Mouse (Mus musculus): ENCODE data around the gene Ccr8.
A peak's percentile ranks its signal among the peaks of the same experiment; 100 is the strongest.

The Ccr8 gene

DNA sequence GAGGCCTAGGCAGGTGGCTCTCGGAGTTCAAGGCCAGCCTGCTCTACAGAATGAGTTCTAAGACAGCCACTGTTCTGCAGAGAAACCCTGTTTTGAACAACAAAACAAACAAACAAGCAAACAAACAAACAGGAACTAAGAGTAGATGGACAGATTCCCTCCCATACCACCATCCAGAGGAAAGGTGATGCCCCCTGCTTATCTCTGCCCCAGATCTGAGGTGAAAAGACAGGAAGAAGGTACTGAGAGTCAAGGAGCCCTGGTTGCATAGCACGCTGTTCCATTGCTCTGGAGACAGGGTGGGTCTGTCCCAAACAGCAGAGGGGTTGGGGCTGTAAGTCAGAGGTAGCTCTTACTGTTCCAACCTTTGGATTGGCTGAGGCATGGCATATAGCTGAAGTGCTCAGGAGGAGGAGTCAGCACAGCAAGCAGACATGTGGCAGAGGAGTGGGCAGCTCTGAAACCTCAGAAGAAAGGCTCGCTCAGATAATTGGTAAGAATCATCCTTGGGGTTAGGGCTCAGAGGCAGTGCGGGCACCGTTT lies at the start of gene Ccr8:
TSS of gene Ccr8 (plus strand) at position 419 of the 543 bp plus-strand sequence.
- DNase-seq (ENCODE audit: low spot score in 2 of 2): no peak

DNA sequence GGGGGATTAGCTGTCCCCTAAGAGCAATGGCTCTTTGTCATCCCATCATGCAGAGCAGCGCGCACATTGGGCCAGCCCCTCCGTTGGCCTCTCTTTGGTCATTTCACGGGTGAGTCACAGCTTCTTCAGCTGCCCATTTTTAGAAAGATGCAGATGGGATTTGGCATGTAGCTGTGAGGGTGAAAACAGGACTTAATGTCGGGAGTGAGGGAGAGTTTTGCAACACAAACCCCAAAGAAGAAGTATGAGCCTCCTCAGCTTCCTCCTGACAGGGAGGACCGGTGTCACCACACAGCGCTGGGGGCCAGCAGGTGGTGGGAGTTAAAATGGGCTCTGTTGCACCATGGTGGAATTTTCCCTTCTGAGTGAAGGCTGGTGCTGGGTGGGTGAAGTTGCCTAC lies 48.8 kb upstream of the Ccr8 start:
- no peak for DNase-seq (ENCODE audit: low spot score in 2 of 2)

DNA sequence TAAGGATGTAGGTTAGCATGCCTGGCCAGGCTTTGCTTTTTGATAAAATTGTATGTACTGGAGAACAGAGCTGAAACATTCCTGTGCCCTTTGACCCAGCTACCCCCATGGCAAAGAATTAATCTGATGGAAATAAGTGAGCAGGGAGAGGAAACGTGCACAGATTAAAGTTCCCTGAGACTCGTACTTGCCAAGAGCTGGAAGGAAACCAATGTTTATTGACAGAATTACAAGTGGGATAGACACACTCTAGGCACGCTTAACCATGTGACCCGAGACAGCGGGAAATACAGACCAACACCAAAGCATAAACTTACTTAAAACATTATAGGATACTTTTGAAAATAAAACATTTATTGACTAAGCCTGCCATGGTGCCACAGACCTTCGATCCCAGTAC lies 43.4 kb upstream of the Ccr8 start:
- DNase-seq (ENCODE audit: low spot score in 2 of 2): no peak

DNA sequence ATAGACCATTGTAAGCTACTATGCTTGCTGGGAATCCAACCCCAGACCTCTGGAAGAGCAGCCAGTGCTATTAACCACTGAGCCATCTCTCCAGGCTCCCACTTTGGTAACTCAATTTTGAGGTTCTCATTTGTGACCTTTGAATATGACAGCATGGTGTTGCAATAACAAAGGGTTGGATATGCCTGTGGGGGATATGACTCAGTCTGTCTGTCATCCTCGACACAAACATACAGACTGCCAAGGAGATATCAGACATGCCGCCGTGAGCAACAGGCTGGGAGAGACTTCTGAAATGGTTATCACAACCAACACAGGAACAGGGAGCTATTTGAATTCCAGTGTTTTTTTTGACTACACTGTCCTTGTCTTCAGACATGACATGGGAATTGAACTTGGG lies 42.5 kb upstream of the Ccr8 start:
- no peak for DNase-seq (ENCODE audit: low spot score in 2 of 2)

DNA sequence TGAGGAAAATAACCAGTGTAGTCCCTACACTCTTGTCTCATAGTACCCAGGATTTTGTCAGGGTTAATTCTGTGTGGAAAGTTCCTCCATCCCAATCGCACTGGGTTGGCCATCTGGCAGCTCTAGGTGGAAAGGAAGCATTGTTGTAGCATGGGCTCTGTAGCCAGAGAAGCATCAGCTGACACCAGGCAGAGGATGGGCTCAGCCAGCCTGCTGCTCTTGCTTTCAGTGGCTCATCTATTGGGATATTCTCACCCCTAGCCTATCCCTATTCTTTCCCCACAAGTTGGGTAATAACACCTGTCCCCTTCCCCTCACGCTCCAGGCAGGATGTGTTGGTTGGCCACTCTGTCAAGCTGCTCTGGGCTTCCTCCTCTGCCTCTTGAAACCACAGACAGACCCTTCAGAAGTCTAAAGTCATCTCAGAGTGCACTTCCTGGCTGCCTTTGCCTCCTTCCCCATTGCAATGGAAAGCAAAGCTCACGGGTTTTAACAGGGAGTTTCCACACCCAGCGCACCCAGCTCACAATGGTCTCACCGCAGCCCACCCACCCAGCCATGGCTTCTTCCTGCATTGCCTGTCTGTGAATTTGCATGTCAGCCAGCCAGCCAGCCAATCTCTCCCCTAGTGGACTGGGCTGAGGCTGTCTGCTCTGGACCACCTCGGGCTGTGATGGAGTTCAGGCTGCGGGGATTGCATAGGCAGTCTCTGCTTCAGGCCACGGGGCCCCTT lies 37.2 kb upstream of the Ccr8 start:
- DNase-seq (ENCODE audit: low spot score in 2 of 2): peak in 1 of 2 experiments; percentile 31

DNA sequence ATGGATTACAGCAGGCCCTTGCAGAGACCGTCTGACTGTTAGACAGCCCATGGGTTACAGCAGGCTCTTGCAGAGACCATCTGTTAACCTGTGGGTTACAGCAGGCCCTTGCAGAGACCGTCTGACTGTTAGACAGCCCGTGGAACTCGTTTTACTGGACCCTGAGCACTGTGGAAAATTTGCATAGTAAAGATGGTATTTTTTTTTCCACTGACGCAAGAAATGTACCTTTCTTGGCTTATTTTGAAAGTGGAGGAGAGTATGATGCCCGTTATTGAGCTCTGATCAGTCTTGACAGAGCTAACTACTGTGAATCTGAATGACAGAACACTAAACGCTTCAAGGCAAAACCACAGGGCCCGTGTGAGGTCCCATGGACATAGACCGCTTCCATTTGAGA lies 35.7 kb upstream of the Ccr8 start:
- DNase-seq (ENCODE audit: low spot score in 2 of 2): no peak

DNA sequence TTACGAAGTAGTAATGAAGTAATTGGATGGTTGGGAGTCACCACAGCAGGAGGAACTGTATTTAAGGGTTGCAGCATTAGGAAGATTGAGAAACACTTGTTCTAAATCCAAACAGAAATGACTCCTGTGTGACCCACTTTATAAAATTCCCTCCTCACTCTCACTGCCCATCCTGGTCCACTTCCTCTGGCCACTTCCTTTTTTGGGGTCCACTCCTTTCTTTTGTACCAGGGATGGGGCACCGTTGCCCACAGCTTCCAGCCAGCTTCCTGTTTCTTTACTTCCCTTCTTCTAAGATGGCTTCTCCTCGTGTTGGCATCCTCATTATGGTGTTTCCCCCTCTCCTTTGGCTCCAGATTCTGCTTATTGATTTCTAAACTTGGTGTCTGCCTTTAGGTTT lies 33.2 kb upstream of the Ccr8 start:
- no peak for DNase-seq (ENCODE audit: low spot score in 2 of 2)

DNA sequence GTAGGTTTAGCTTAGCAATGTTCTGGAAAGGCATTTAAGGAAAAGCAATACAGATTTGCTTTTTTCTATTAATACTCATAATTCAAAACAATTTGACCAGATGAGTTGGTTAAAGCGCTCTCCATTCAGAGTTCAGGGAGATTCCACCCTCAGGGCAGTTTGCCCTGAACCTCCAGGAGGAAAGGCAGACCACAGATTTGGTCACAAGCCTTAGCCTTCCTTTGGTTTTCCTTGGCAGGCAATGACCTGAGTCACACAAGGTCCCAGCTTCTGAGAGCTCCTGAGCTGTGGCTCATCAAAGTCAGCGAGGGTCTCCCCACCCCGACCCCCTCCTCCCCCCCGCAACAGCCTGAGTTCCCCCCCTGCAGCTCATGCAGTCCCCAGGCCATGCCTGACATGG lies 27.6 kb upstream of the Ccr8 start:
- DNase-seq (ENCODE audit: low spot score in 2 of 2): no peak

GRCm38 (mm10) chr9:120067609-120068008 lies 24.3 kb upstream of the Ccr8 start:
- DNase-seq (ENCODE audit: low spot score in 2 of 2): no peak

GRCm38 (mm10) chr9:120068047-120068446 lies 23.9 kb upstream of the Ccr8 start:
- DNase-seq (ENCODE audit: low spot score in 2 of 2): no peak

DNA sequence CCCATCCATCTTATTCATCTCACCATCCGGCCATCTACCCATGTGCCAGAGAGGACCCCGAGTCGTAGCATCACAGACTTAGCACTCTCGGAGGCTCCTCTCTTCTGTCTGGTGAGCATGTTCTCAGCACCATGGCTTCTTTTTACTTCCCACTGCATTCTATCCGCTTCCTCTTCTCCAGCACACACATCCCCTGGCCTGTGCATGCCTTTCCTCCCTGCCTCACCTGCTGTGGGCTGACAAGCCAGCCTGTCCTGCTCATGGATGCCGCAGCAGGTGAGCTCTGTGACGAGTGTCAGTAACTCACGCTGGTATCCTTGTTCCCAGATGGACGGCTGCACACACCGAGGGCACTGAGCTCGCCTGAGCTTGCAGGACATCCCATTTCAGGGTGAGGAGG lies 22.1 kb upstream of the Ccr8 start, which contains the start of gene Cx3cr1:
TSS of gene Cx3cr1 (minus strand) at position 101 of the 400 bp plus-strand sequence.
- no peak for DNase-seq (ENCODE audit: low spot score in 2 of 2)

- no peak for DNase-seq (ENCODE audit: low spot score in 2 of 2)
Observed at GRCm38 (mm10) chr9:120071251-120071650, 20.7 kb upstream of the Ccr8 start.

DNA sequence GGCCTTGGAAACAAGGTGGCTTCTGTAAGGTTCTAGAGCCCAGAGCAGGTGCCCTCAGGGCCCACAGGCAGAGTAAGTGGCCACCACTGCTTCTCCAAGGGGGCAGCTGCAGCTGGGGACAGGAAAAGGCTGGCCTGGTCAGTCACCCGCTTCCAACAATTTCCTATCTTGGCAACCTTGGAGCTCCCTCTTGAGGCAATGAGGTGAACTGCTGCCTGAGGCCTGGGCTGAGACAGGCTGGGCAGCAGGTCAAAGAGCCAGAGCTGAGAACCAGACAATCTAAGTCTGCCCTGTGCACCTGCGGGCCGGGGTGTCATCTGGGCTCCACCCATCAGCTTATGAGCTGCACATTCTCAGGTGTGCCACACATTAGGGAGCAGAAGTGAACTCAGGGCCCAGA lies 18.7 kb upstream of the Ccr8 start:
- peak; percentile 64 to 76 for DNase-seq (ENCODE audit: low spot score in 2 of 2)

- DNase-seq (ENCODE audit: low spot score in 2 of 2): no peak
Observed at GRCm38 (mm10) chr9:120074516-120074915, 17.4 kb upstream of the Ccr8 start.

GRCm38 (mm10) chr9:120078241-120078640 lies 13.7 kb upstream of the Ccr8 start:
- DNase-seq (ENCODE audit: low spot score in 2 of 2): no peak

DNA sequence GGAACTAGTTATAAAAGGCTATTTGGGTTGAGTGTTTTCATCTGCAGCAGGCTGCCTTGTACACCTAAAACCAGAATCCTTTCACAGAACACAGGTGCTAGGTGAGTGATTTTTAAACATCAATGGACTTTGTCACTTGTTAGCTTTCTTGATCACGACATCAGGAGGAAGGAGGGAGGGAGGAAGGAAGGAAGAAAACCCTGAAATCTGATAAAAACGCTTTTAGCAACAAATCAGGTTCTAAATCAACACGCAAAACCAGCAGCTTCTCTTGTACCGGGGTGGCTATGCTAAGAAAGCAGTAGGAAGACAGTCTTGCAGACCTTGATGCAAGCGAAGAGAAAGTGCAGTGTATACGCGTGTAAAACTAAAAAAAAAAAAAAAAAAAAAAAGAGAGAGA lies 12.0 kb upstream of the Ccr8 start:
- no peak for DNase-seq (ENCODE audit: low spot score in 2 of 2)

GRCm38 (mm10) chr9:120080546-120081108 lies 11.3 kb upstream of the Ccr8 start:
- DNase-seq (ENCODE audit: low spot score in 2 of 2): no peak

DNA sequence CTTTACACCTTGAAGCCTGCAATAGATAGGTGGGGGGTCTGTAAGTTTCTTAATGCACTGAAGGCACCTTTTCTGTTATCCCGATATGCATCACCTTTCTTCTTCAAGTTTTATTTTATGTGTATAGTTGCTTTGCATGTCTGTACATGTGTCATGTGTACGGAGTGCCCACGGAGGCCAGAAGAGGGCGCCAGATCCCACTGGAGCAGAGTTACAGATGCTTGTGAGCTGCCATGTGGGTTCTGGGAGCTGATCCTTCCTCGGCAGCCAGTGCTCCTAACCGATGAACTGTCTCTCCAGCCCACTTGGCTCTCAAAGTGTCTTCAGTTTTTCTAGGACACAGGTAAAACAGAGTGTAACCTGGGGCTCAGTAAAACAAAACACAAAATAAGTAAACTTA lies 10.7 kb upstream of the Ccr8 start:
- peak in 1 of 2 experiments; percentile 38 for DNase-seq (ENCODE audit: low spot score in 2 of 2)

DNA sequence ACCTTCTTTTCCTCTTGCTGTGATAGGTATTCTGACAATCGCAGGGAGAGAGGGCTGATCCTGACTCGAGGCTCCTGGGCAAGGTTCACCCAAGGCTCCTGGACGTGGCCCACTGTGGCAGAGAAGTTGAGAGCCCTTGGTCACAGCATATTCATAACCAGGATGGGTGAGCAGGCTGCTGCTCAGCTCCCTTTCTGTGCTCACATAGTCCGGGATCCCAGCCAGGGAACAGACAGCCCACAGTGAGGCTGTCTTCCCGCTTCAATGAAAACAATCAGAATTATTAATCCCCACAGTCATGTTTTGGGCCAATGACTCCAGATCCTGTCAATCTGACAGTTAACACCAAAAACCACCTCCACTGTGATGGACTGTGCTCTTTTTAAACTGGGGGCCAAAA lies 9.9 kb upstream of the Ccr8 start:
- DNase-seq (ENCODE audit: low spot score in 2 of 2): no peak

GRCm38 (mm10) chr9:120082691-120083090 lies 9.2 kb upstream of the Ccr8 start:
- DNase-seq (ENCODE audit: low spot score in 2 of 2): no peak

DNA sequence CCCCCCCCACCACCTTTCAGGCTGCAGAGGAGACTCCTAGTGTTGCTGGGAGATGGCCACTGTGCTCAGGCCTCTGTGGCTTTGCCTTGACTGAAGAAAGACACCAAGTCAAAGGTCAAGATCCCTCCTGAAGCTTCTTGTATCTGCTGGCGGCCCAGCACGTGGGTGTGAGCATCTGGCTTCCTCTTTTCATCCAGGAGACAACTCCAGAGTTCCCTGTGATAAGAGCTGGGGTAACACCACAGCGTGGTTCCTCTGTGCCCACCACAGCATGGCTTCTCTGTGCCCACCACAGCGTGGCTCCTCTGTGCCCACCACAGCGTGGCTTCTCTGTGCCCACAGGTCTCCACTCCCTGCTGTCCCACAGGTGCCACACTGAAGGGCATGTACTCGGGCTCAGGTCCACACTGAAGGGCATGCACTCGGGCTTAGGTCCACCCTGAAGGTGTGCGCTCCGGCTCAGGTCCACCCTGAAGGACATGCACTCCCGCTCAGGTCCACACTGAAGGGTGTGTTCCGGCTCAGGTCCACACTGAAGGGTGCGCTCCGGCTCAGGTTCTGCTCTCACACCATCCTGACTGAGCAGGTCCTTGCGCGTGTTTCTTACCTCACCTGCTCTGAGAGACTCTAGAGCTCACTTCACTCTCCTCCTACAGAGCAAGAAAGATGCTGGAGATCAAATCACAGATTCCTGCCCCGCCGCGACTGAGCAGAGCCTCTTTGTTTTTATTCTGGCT lies 8.6 kb upstream of the Ccr8 start:
- no peak for DNase-seq (ENCODE audit: low spot score in 2 of 2)

DNA sequence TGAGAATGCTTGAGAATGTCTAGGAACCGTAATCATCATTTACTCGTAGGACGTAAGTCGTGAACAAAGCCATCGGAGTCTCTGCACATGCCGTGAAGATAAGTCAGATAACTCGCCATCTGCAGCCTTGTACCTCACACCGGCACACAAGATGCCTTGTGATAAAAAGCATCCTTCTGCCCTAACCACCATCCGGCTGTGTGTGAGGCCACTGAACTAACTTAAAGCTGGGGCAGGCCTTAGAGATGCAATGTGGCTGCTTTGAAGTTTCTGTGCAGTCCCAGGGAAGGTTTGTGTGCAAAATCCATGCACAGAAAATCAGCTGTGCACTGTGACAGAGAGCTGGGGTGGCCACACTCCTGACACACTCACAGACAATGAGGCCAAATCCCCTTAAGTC lies 7.5 kb upstream of the Ccr8 start:
- DNase-seq (ENCODE audit: low spot score in 2 of 2): no peak

DNA sequence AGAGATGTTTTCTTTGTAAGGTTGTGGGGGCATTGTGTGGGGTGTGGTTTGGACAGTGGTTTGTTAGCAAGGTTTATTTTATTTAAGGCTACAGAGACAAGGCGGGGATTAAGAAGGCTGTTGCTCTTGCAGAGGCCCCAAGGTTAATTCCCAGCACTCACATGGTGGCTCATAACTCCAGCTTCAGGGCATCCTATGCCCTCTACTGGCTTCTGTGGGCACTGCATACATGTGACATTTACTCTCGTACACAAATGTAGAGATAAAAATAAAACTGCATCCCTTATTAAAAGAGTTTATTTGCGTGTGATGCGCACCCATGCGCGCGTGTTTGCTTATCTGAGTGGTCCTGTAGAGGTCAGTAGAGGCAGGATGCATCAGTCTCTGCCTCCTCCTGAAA lies 2.8 kb upstream of the Ccr8 start:
- no peak for DNase-seq (ENCODE audit: low spot score in 2 of 2)

Measured in spleen, postnatal 10 days (tissue).